Mouse (Mus musculus) embryonic facial prominence, embryonic 15.5 days (tissue): ENCODE measurements at regions not wholly inside any gene's neighbourhood (a gene's known extent, or its start where the extent isn't known, plus 50 kb on each side); places are given as distances from the start of the nearest gene placed in this dataset.
A peak's percentile ranks its signal among the peaks of the same experiment; 100 is the strongest.

ENCODE experiments used
- ATAC-seq: fragments of 200-750 bp; cut with Nextera tagmentation; 2 replicates; pipeline ENCODE4 v1.8.0; 2017; ENCODE audit warnings: low read depth, moderate TSS enrichment; ENCODE audit not compliant: insufficient number of reproducible peaks, low FRiP score, low TSS enrichment
- H3K27ac ChIP-seq: fragments of 300-500 bp; sonication (generic); replicated peaks from 2 replicates; pipeline ENCODE4 v1.5.1; 2015; ENCODE audit warnings: mild to moderate bottlenecking, inconsistent platforms
- H3K27me3 ChIP-seq: fragments of 300-500 bp; sonication (generic); 2 replicates; pipeline ENCODE4 v1.6.1; 2015; ENCODE audit warnings: inconsistent platforms
- H3K36me3 ChIP-seq: fragments of 300-500 bp; sonication (generic); 2 replicates; pipeline ENCODE4 v1.6.1; 2015; ENCODE audit warnings: mild to moderate bottlenecking, inconsistent platforms
- H3K4me1 ChIP-seq: fragments of 300-500 bp; sonication (generic); 2 replicates; pipeline ENCODE4 v1.6.1; 2015; ENCODE audit warnings: inconsistent platforms
- H3K4me2 ChIP-seq: fragments of 300-500 bp; sonication (generic); replicated peaks from 2 replicates; pipeline ENCODE4 v1.6.1; 2015; ENCODE audit warnings: mild to moderate bottlenecking, inconsistent platforms
- H3K4me3 ChIP-seq: fragments of 300-500 bp; sonication (generic); replicated peaks from 2 replicates; pipeline ENCODE4 v1.5.1; 2015; ENCODE audit warnings: mild to moderate bottlenecking, inconsistent platforms
- H3K9ac ChIP-seq: fragments of 300-500 bp; sonication (generic); 2 replicates; pipeline ENCODE4 v1.6.1; 2015; ENCODE audit warnings: inconsistent platforms
- H3K9me3 ChIP-seq: fragments of 300-500 bp; sonication (generic); replicated peaks from 2 replicates; pipeline ENCODE4 v1.6.1; 2016; ENCODE audit warnings: inconsistent platforms
- WGBS: fragments of 180-500 bp; shearing (Covaris S2); methylation state at CpG from one replicate; pipeline ENCODE4 v1.1.7; 2015; 5-methylcytosine and 5-hydroxymethylcytosine counted together

DNA sequence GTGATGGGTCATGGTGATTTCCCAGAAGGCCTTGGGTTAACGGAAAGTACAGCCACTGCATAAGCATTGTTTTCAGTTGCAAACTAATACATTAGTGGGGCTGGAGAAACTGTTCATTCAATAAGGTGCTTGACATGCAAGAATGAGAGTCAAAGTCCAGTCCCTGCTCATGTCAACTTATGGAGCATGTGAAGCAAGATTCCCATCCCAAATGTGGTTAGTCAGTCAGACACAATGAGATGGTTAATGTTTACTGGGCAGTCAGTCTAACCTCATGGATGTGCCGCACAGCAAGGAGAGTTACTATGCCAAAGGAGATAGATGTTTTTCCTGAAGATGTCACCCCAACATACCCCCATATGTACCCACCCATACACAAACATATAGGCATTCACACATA, 993.8 kb upstream of the Jmjd1c start:
- Histone ChIP-seq H3K4me3 (no peak overlapping the region), H3K4me1 (no peaks in the 10 kb centered on the region), H3K36me3 (no peaks in the 10 kb centered on the region), H3K4me2 (no peak overlapping the region), H3K9me3 (no peaks in the 10 kb centered on the region), H3K9ac (no peak overlapping the region), H3K27me3 (no peaks in the 10 kb centered on the region), H3K27ac (no peak overlapping the region)
- ATAC-seq = no peak
- 83% methylated on average over 2 of the region's 2 CpGs for WGBS

- WGBS = 36% methylated on average over 3 of the region's 3 CpGs
- no peak for ATAC-seq
- Histone ChIP-seq H3K27me3 (no peaks in the 10 kb centered on the region), H3K4me1 (no peaks in the 10 kb centered on the region), H3K9ac (no peak overlapping the region), H3K27ac (no peak overlapping the region), H3K9me3 (no peaks in the 10 kb centered on the region), H3K4me3 (no peak overlapping the region), H3K36me3 (no peaks in the 10 kb centered on the region), H3K4me2 (no peak overlapping the region)
Observed at GRCm38 (mm10) chr10:66131361-66131760, 964.6 kb upstream of the Jmjd1c start.

GRCm38 (mm10) chr10:66132025-66132424, 963.9 kb upstream of the Jmjd1c start:
- Histone ChIP-seq H3K4me3 (no peak overlapping the region), H3K27me3 (no peaks in the 10 kb centered on the region), H3K9me3 (no peaks in the 10 kb centered on the region), H3K36me3 (no peaks in the 10 kb centered on the region), H3K4me2 (no peak overlapping the region), H3K27ac (no peak overlapping the region), H3K9ac (no peak overlapping the region), H3K4me1 (no peaks in the 10 kb centered on the region)
- no peak for ATAC-seq
- 38% methylated on average over 4 of the region's 4 CpGs for WGBS

- Histone ChIP-seq H3K36me3 (no peaks in the 10 kb centered on the region), H3K27ac (no peak overlapping the region), H3K27me3 (no peaks in the 10 kb centered on the region), H3K9me3 (no peaks in the 10 kb centered on the region), H3K4me1 (no peaks in the 10 kb centered on the region), H3K4me2 (no peak overlapping the region), H3K9ac (no peak overlapping the region), H3K4me3 (no peak overlapping the region)
- 93% methylated on average over 1 of the region's 1 CpGs for WGBS
- ATAC-seq = no peak
Observed at GRCm38 (mm10) chr10:66142413-66142812, 953.5 kb upstream of the Jmjd1c start.

DNA sequence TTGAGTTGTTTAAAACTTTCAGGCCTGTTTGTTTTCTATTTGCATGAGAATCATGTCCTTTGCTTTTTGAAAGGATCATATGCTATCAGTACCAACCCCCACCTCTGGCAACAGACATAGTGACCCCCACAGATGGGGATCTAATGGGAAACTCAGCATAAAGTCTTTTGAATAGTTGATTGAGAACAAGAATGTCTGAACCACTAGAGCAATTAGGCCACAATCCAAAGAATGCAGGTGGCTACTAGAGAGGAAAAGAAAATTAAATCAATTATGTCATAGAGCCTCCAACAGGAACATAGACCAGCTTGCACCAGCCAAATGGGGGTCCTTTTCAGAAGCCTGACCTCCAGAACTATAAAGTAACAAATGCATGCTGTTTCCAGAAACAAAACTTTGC, 953.0 kb upstream of the Jmjd1c start:
- no peak overlapping the region for H3K27ac ChIP-seq
- H3K9me3 ChIP-seq = no peaks in the 10 kb centered on the region
- no peaks in the 10 kb centered on the region for H3K4me1 ChIP-seq
- H3K9ac ChIP-seq = no peak overlapping the region
- H3K36me3 ChIP-seq = no peaks in the 10 kb centered on the region
- no peaks in the 10 kb centered on the region for H3K27me3 ChIP-seq
- no peak overlapping the region for H3K4me2 ChIP-seq
- no peak overlapping the region for H3K4me3 ChIP-seq
- ATAC-seq = no peak

- ATAC-seq = no peak
- Histone ChIP-seq H3K9me3 (no peaks in the 10 kb centered on the region), H3K27ac (no peak overlapping the region), H3K9ac (no peak overlapping the region), H3K4me3 (no peak overlapping the region), H3K36me3 (no peaks in the 10 kb centered on the region), H3K4me1 (no peaks in the 10 kb centered on the region), H3K4me2 (no peak overlapping the region), H3K27me3 (no peaks in the 10 kb centered on the region)
- WGBS = 76% methylated on average over 2 of the region's 2 CpGs
Observed at GRCm38 (mm10) chr10:66150966-66151365, 945.0 kb upstream of the Jmjd1c start.

GRCm38 (mm10) chr10:66152777-66153176, 943.1 kb upstream of the Jmjd1c start:
- H3K27ac ChIP-seq = no peak overlapping the region
- H3K4me1 ChIP-seq = no peaks in the 10 kb centered on the region
- H3K4me3 ChIP-seq = no peak overlapping the region
- no peaks in the 10 kb centered on the region for H3K9me3 ChIP-seq
- no peak overlapping the region for H3K4me2 ChIP-seq
- H3K9ac ChIP-seq = no peak overlapping the region
- WGBS = 78% methylated on average over 4 of the region's 4 CpGs
- H3K36me3 ChIP-seq = no peaks in the 10 kb centered on the region
- no peak for ATAC-seq
- no peaks in the 10 kb centered on the region for H3K27me3 ChIP-seq

DNA sequence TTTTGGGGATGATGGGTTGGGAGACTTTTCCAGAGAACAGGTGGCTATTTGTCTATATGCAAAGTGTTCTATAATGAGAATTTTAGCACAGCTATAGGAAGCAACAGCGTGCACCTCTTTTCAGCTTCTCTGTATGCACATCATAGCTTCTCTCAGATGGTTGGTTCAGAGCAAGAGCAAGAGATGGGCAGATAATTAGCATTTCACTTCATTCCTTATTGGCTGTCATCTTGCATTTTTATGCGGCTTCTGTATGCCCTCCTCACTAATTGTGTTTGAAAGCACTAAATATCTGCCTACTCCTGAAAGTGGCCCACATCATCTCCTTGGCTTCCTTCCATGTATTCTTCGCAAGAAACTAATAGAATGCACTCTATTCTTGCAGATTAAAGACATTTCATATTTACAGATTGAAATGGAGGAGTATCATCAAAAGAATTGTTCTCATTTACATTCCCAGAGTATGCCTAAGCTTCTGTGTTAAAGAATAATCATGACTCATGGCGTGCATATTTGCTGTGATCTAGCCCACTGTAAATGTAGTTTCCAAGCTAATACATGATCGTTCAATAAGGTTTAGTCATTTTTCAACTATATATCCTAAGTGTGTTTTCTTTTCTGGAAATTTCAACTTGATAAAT, 934.9 kb upstream of the Jmjd1c start:
- H3K4me3 ChIP-seq = no peak overlapping the region
- WGBS = 81% methylated on average over 5 of the region's 5 CpGs
- no peak for ATAC-seq

GRCm38 (mm10) chr10:66172803-66173202, 923.1 kb upstream of the Jmjd1c start:
- 47% methylated on average over 4 of the region's 4 CpGs for WGBS
- H3K9me3 ChIP-seq = no peaks in the 10 kb centered on the region
- no peaks in the 10 kb centered on the region for H3K4me1 ChIP-seq
- no peak overlapping the region for H3K4me2 ChIP-seq
- H3K36me3 ChIP-seq = no peaks in the 10 kb centered on the region
- no peak overlapping the region for H3K27ac ChIP-seq
- ATAC-seq = no peak
- no peak overlapping the region for H3K9ac ChIP-seq
- H3K27me3 ChIP-seq = no peaks in the 10 kb centered on the region
- H3K4me3 ChIP-seq = no peak overlapping the region

More for the DNA sequence above, 934.9 kb upstream of the Jmjd1c start:
- H3K36me3 ChIP-seq = no peaks in the 10 kb centered on the region
- no peak overlapping the region for H3K4me2 ChIP-seq
- no peaks in the 10 kb centered on the region for H3K4me1 ChIP-seq
- H3K9me3 ChIP-seq = no peaks in the 10 kb centered on the region
- no peak overlapping the region for H3K9ac ChIP-seq
- H3K27ac ChIP-seq = no peak overlapping the region
- H3K27me3 ChIP-seq = no peaks in the 10 kb centered on the region

DNA sequence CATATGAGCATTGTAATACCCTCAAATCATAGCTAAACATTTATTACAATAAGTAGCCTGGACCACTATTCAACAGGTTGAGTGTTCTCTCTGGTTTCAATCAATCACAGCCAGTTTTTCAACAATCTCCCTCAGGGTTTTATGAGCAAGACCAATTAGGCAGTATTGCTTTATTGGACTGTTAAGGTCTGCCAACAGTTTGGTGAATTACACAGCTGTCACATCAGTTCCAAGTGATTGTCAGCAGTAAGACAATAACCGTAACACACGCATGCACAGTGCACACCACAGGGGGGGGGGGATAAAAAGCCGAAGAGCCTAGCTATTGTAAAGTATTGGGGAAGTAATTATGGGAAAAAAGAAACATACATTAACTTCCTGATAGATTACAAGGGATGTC, 918.6 kb upstream of the Jmjd1c start:
- no peak overlapping the region for H3K4me2 ChIP-seq
- H3K36me3 ChIP-seq = no peaks in the 10 kb centered on the region
- ATAC-seq = peak; percentile 39; the same call in 1 of the 2 replicates
- no peaks in the 10 kb centered on the region for H3K27me3 ChIP-seq
- no peaks in the 10 kb centered on the region for H3K4me1 ChIP-seq
- WGBS = 56% methylated on average over 3 of the region's 3 CpGs
- H3K9me3 ChIP-seq = no peaks in the 10 kb centered on the region
- H3K27ac ChIP-seq = no peak overlapping the region
- no peak overlapping the region for H3K4me3 ChIP-seq
- H3K9ac ChIP-seq = no peak overlapping the region

GRCm38 (mm10) chr10:66181231-66181630, 914.7 kb upstream of the Jmjd1c start:
- WGBS = 80% methylated on average over 2 of the region's 2 CpGs

GRCm38 (mm10) chr10:66183069-66183468, 912.9 kb upstream of the Jmjd1c start:
- H3K4me1 ChIP-seq = no peaks in the 10 kb centered on the region
- no peaks in the 10 kb centered on the region for H3K9me3 ChIP-seq
- no peaks in the 10 kb centered on the region for H3K27me3 ChIP-seq
- no peak overlapping the region for H3K27ac ChIP-seq
- WGBS = 86% methylated on average over 2 of the region's 2 CpGs
- H3K36me3 ChIP-seq = no peaks in the 10 kb centered on the region
- H3K9ac ChIP-seq = no peak overlapping the region
- no peak for ATAC-seq
- H3K4me2 ChIP-seq = no peak overlapping the region
- H3K4me3 ChIP-seq = no peak overlapping the region

More at GRCm38 (mm10) chr10:66181231-66181630, 914.7 kb upstream of the Jmjd1c start:
- Histone ChIP-seq H3K4me3 (no peak overlapping the region), H3K36me3 (no peaks in the 10 kb centered on the region), H3K27me3 (no peaks in the 10 kb centered on the region), H3K27ac (no peak overlapping the region), H3K9me3 (no peaks in the 10 kb centered on the region), H3K9ac (no peak overlapping the region), H3K4me1 (no peaks in the 10 kb centered on the region), H3K4me2 (no peak overlapping the region)
- no peak for ATAC-seq
